Mouse (Mus musculus) bone marrow, adult 2 months (tissue): ENCODE measurements around the gene Hadhb. TPM values are rescaled to one million over a fixed set of nuclear protein-coding genes. Genes with fewer than 3 reads are reported as not detected.
A peak's percentile ranks its signal among the peaks of the same experiment; 100 is the strongest.
"Not testable (repeated sequence)": the region's sequence is repeated elsewhere in the genome, so short reads cannot be mapped to it uniquely, and the experiment has no call there.

ENCODE experiments used
- H3K27ac ChIP-seq: fragments of 200-500 bp; 2 replicates; pipeline ENCODE4 v1.5.1; 2012; ENCODE audit warnings: low read depth, mild to moderate bottlenecking, control low read depth, inconsistent platforms, low read length; ENCODE audit not compliant: control insufficient read depth, poor library complexity, insufficient read depth
- H3K4me1 ChIP-seq: fragments of 200-500 bp; 2 replicates; pipeline ENCODE4 v1.6.1; 2011; ENCODE audit warnings: low read length; ENCODE audit not compliant: control insufficient read depth, insufficient read depth
- H3K4me3 ChIP-seq: fragments of 200-500 bp; replicated peaks from 2 replicates; pipeline ENCODE3; 2011; ENCODE audit warnings: mild to moderate bottlenecking, low read depth, low read length, control low read depth; ENCODE audit not compliant: control insufficient read depth
- CTCF ChIP-seq: fragments of 200-500 bp; IDR thresholded peaks from 2 replicates; pipeline ENCODE4 v1.5.1; 2011; ENCODE audit warnings: low read length, control low read depth; ENCODE audit not compliant: control insufficient read depth, insufficient read depth
- POLR2A ChIP-seq: fragments of 200-500 bp; IDR thresholded peaks from 2 replicates; pipeline ENCODE4 v1.6.1; 2011; ENCODE audit warnings: low read depth, mild to moderate bottlenecking, control low read depth, low read length, borderline replicate concordance; ENCODE audit not compliant: control insufficient read depth
- WGBS: fragments of 180-500 bp; shearing (Covaris S2); methylation state at CpG from one replicate; pipeline ENCODE4 v1.1.7; 2018; 5-methylcytosine and 5-hydroxymethylcytosine counted together
- polyA plus RNA-seq: library from polyadenylated mRNA; stranded (reverse); fragments of >200 nt; gene quantifications from 2 replicates; pipeline ENCODE4 v1.2.4, GENCODE M21; 2011; ENCODE audit warnings: low replicate concordance; ENCODE audit not compliant: missing spikeins, insufficient read depth, insufficient read length

Gene Hadhb
- polyA plus RNA-seq, 1 experiment: 27.3 TPM

DNA sequence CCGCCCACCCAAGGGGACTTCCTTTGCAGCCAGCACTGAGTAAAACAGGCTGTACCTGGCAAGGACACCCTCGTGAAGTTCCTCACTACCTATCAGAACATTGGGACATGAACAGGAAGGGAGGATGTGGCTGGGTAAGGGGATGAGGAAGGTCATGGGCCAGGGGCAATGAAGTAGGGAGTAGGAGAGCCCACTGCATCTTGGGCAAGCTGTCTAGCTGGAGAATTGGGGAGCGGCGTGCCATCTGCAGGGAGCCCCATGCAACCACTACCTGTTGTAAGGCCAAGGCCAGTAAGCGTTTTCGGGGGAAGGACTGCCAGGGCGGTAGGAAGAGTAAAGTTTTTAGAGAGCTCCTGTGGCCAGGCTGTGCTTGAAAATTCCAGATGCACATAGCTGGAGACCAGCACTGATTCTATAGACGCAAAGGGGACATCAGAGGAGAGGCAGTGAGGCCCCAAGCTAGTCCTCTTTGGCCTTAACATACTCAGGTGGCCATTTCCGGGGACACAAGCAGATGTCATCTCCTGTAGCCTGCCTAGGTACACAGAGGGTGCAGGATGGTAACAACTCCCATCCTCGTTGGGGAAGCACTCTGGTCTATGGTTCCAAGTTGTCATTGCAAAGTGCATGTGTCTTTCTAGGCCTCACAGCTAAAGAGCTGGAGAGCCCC lies 48.3 kb downstream of the Hadhb start:
- Histone ChIP-seq H3K27ac (no peak overlapping the region), H3K4me1 (no peaks in the 10 kb centered on the region), H3K4me3 (no peak overlapping the region)
- TF ChIP-seq CTCF (no peak), POLR2A (no peak)
- WGBS: 70% methylated on average over 10 of the region's 10 CpGs

DNA sequence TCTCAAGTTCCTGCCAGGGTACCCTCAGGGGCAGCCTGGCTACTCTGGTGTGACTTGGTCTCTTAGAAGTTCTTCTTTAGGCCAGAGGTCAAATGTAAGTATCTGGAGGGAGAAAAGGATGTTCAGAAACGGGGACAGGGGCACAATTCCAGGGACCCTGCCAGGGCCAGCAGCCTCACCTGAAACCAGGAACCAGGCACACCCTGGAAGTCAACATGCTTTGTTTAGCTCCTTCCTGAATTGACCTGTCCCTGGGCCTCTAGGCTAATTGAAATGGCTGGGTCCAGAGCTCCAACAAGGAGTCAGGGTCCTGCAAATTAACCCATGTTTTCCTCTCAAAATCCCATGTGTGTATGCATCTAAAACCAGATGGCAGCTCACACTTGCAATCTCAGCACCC lies 49.4 kb downstream of the Hadhb start:
- no peak overlapping the region for H3K27ac ChIP-seq
- no peaks in the 10 kb centered on the region for H3K4me1 ChIP-seq
- H3K4me3 ChIP-seq: no peak overlapping the region
- WGBS: 58% methylated on average over 1 of the region's 1 CpGs
- TF ChIP-seq POLR2A: no peak
- TF ChIP-seq CTCF: no peak

DNA sequence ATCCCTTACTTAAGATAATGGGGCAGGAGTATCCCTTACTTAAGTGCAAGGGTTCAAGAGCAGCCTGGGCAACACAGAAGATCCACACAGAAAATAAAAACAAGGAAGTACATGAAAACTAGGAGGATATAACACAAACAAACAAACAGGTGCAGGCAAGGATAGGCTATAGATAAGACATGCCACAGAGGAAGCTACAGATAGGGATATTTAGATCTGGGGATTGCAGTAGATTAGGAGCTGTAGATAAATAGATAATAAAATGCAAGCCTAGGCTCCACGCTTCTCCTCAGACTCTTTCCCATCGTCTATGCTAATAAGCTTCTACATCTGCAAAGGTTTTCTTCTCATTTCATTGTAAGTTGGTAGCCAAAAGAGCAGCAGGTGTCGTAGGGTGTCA lies 50.0 kb downstream of the Hadhb start:
- no peak for TF ChIP-seq POLR2A
- TF ChIP-seq CTCF: no peak
- H3K4me1 ChIP-seq: no peaks in the 10 kb centered on the region
- H3K27ac ChIP-seq: no peak overlapping the region
- H3K4me3 ChIP-seq: no peak overlapping the region
- 80% methylated on average over 3 of the region's 3 CpGs for WGBS

DNA sequence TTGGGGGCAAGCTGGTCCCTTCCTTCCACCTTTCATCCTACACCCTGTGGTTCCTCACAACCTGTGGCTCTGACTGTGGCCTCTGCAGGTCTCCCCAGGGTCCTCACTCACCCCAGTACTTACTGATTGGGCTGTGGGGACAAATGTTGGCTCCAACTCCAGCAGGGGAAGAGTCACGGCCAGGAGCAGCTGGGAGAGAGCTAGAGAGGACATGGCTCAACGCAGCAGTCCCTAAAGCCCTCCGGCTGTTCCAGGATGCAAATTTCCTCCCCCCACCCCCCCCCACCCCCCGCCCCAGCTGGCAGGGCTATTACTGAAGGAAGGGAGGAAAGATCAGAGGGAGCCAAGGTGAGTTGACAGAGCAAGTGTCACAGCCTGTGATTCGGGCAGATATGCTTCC lies 50.4 kb downstream of the Hadhb start, which contains the start of gene Adgrf3:
Gene Adgrf3, minus strand, starts transcription at position 230 of the 400 bp plus-strand sequence.
- TF ChIP-seq POLR2A (no peak), CTCF (no peak)
- no peak within 1 kb of the TSS for H3K27ac ChIP-seq
- WGBS: 65% methylated on average over 5 of the region's 5 CpGs
- H3K4me3 ChIP-seq: no peak within 1 kb of the TSS
- no peaks in the 10 kb centered on the region for H3K4me1 ChIP-seq

DNA sequence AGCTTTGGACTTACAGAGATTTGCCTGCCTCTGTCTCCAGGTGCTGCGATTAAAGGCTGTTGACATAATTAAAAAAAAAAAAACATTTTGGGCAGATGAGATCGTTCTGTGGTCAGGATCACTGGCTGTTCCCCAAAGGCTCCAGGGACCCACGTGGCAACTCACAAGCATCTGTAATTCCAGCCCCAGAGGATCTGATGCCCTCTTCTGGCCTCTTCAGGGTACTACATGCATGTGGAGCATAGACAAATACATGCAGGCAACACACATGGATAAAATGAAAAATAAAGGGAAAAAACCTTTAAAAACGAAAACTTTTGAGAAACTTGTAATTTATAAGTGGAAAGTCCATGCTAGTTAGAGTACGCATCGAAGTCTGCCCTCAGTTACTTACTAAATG lies 52.2 kb downstream of the Hadhb start:
- H3K4me1 ChIP-seq: no peaks in the 10 kb centered on the region
- 51% methylated on average over 6 of the region's 6 CpGs for WGBS
- H3K27ac ChIP-seq: no peak overlapping the region
- H3K4me3 ChIP-seq: no peak overlapping the region
- peak; percentile 46; the same call in 1 of the 2 replicates for TF ChIP-seq CTCF
- no peak for TF ChIP-seq POLR2A

DNA sequence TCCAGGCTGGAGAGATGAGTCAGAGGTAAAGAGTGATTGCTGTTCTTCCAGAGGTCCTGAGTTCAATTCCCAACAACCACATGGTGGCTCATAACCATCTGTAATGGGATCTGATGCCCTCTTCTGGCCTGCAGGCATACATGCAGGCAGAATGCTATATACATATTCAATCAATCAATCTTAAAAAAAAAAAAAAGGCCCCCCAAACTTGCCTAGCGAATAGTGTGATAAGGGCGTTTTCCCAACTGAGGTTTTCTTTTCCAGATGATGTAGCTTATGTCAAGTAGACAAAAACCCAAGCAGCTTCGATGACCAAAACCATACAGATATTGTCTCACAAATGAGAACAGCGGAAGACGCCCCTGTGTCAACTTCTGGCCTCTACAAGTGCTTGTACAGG lies 55.7 kb downstream of the Hadhb start:
- H3K4me1 ChIP-seq, H3K4me3 ChIP-seq, H3K27ac ChIP-seq: not testable (repeated sequence)
- WGBS: 75% methylated on average over 5 of the region's 5 CpGs

DNA sequence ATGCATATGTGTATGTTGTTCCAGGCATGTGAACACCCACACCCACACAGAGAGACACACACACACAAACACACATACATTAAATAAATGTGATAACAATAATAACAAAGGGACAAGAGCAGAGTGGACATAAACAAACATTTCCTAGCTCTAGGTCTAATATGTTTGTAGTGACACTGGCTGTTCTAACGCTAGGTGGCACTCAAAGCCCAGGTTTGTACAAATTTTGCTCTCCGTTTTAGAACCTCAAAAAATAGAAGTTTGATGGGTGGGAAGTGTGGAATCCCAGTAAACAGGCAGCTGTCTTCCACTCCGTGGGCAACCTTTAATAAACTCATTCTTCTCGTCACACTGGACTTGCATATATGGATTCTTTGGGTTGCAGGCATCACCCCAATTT lies 59.8 kb downstream of the Hadhb start:
- WGBS: 4% methylated on average over 4 of the region's 4 CpGs
- Histone ChIP-seq H3K27ac (no peak overlapping the region), H3K4me1 (no peaks in the 10 kb centered on the region), H3K4me3 (no peak overlapping the region)
- TF ChIP-seq CTCF (0 out of 2 replicates have a peak, but pooled peaks have one; percentile 9), POLR2A (no peak)

DNA sequence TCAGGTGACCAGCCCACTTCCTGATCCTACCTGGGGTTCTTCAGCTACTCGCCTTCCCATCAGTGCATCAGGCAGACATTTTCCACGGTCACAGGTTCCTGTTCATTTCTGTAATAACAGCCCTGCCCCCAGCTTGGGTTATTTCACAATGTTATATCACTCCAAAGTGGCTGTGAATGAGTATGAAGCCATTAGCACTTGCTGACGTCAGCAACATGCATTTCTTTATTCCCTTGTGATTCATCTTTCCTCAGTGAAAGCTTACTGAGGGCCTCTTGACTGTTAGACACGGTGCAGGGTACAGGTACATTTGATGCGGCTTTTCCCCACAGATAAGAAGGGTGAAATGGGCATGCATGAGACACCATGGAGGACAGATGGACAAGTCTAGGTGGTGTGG lies 60.9 kb downstream of the Hadhb start:
- Histone ChIP-seq H3K4me1 (no peaks in the 10 kb centered on the region), H3K4me3 (no peak overlapping the region), H3K27ac (no peak overlapping the region)
- TF ChIP-seq CTCF: no peak
- no peak for TF ChIP-seq POLR2A
- 37% methylated on average over 5 of the region's 5 CpGs for WGBS

DNA sequence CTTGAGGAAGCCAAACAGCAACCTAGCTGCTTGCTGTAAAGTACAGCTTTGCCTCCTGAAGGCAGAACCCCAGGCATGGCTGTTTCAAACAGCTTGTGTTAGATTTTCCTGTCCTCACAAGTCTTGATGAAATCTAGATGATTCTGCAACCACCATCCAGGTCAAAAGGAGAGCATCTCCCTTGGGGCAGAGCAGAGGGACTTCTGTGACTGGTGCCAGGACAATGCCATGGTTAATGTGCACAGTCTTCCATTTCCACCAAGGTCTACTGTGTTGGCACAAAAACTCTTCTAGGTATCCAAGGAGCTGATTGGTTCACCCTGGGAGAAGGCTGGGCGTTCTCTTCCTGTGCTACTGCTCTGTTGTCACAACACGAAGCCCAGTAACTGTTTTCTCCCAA lies 64.7 kb downstream of the Hadhb start:
- TF ChIP-seq POLR2A: no peak
- 72% methylated on average over 2 of the region's 2 CpGs for WGBS
- Histone ChIP-seq H3K4me1 (no peaks in the 10 kb centered on the region), H3K4me3 (no peak overlapping the region), H3K27ac (no peak overlapping the region)
